Comparison of ENCODE assay signal across 13 mouse cellular contexts in the genomic region with DNA sequence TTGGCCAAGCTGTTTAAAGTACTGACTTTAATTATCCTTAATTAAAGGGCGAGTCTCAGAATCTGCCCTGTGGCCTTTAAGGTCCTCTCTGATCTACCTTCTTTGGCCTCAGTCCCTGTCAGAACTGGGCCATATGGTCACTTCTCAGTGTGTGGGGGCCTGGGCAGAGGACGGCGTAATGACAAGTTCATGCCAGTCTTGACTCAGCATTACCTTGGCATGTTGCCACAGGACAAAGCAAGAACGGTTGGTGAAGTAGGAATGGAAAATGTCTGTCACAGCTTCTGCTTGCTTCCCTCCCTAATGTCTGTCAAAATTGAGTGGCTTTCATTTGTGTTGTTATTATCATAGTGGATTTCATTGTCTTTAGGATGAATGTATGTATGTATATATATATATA. TPM values are rescaled to one million over a fixed set of nuclear protein-coding genes. Genes with fewer than 3 reads are reported as not detected.
DNase-seq lines count a peak whose midpoint lies in the region; ATAC-seq lines count a peak whose summit lies in the region.
"Had no signal": no experiment of that assay in that cellular context is flagged by ENCODE, and none has a peak within 500 bp of the region (broad histone marks: within the 10 kb centered on the region; RNA-seq: fewer than 3 reads in every experiment).

No protein-coding gene starts in this region.

- no peaks in the 10 kb centered on the region for H3K27me3 ChIP-seq in kidney, embryonic 14.5 days (ENCODE audit: control insufficient read depth, insufficient read depth, low read length)
- H3K27me3 ChIP-seq: limb, embryonic 12.5 days; midbrain, embryonic 15.5 days had no signal

- ATAC-seq in kidney, embryonic 14.5 days (ENCODE audit: low FRiP score, low TSS enrichment), result no peak
- peak; percentile 19; the same call in 1 of the 2 replicates for ATAC-seq in common myeloid progenitor, adult 5-6 weeks (replicated peaks; ENCODE audit: low read depth, poor library complexity, severe bottlenecking)
- ATAC-seq: midbrain, embryonic 15.5 days had no signal

- H3K4me1 ChIP-seq in kidney, embryonic 14.5 days (ENCODE audit: control insufficient read depth, insufficient read depth, low read length), result no peaks in the 10 kb centered on the region
- H3K4me1 ChIP-seq: limb, embryonic 12.5 days; midbrain, embryonic 15.5 days had no signal

- no peak overlapping the region for H3K4me3 ChIP-seq in kidney, embryonic 14.5 days (ENCODE audit: low read length)
- H3K4me3 ChIP-seq: limb, embryonic 12.5 days; midbrain, embryonic 15.5 days had no signal

- no peak overlapping the region for H3K4me2 ChIP-seq in kidney, embryonic 14.5 days (replicated peaks; ENCODE audit: low read depth, low read length)
- H3K4me2 ChIP-seq: limb, embryonic 12.5 days; lung, embryonic 14.5 days; midbrain, embryonic 15.5 days had no signal

- H3K36me3 ChIP-seq in kidney, embryonic 14.5 days (ENCODE audit: control insufficient read depth, insufficient read depth, low read length), result no peaks in the 10 kb centered on the region
- H3K36me3 ChIP-seq: limb, embryonic 12.5 days; midbrain, embryonic 15.5 days had no signal

- no peak overlapping the region for H3K27ac ChIP-seq in kidney, embryonic 14.5 days (ENCODE audit: low read depth, low read length)
- H3K27ac ChIP-seq: limb, embryonic 12.5 days; midbrain, embryonic 15.5 days had no signal

- no peaks in the 10 kb centered on the region for H3K9me3 ChIP-seq in kidney, embryonic 14.5 days (ENCODE audit: control insufficient read depth, low read length)
- H3K9me3 ChIP-seq: limb, embryonic 12.5 days; midbrain, embryonic 15.5 days had no signal

- DNase-seq in kidney, postnatal 10 days, result peak; percentile 24
- peak; percentile 48 for DNase-seq in adipocyte (ENCODE audit: low spot score)
- peak; percentile 94 for DNase-seq in brain, adult 2 months (ENCODE audit: low read depth, low spot score)
- DNase-seq in ovary, postnatal 36 days (ENCODE audit: low spot score), result no peak
- no peak for DNase-seq in lung, postnatal 10 days
- DNase-seq: embryo, embryonic 11 days; lung, embryonic 14.5 days; right cerebral cortex, postnatal 14 days; thymus, postnatal 4 days had no signal

- no peak overlapping the region for H3K9ac ChIP-seq in kidney, embryonic 14.5 days (ENCODE audit: low read depth, low read length)
- H3K9ac ChIP-seq: limb, embryonic 12.5 days; lung, embryonic 14.5 days; midbrain, embryonic 15.5 days had no signal

- 68% methylated on average over 4 of the region's 4 CpGs for WGBS in kidney, embryonic 14.5 days

RNA-seq across cellular contexts. Expression of a gene that starts 18.0 kb away (rescaled TPM):
- polyA plus RNA-seq in kidney, embryonic 14.5 days (2014; fragmentation: Nextera tagmentation; extraction: Ambion mirVana), result 44.8 TPM in 2 replicates
- 37.3 and 44.7 TPM in 2 replicates for total RNA-seq in common myeloid progenitor, adult 5-6 weeks (2017)

RNA-seq across cellular contexts. Expression of a gene that starts 20.8 kb away (rescaled TPM):
- 17.8 and 18.5 TPM in 2 replicates for polyA plus RNA-seq in kidney, embryonic 14.5 days (2014; fragmentation: Nextera tagmentation; extraction: Ambion mirVana)
- 4.0 and 7.6 TPM in 2 replicates for total RNA-seq in common myeloid progenitor, adult 5-6 weeks (2017)

RNA-seq across cellular contexts. Expression of a gene that starts 21.0 kb away (rescaled TPM):
- polyA plus RNA-seq in kidney, embryonic 14.5 days (2014; fragmentation: Nextera tagmentation; extraction: Ambion mirVana), result 96.8 and 101 TPM in 2 replicates
- total RNA-seq in common myeloid progenitor, adult 5-6 weeks (2017), result 99.8 and 109 TPM in 2 replicates

Comparison
In these comparisons a context has a peak if more than half of its experiments do, and no peak if none do; other contexts are left out.
1. DNase-seq: peak in kidney, postnatal 10 days (single experiment), adipocyte (single experiment) and brain, adult 2 months (single experiment); none in ovary, postnatal 36 days (single experiment) and lung, postnatal 10 days (single experiment).